Mouse (Mus musculus): ENCODE measurements at regions not wholly inside any gene's neighbourhood (a gene's known extent, or its start where the extent isn't known, plus 50 kb on each side); places are given as distances from the start of the nearest gene placed in this dataset.

DNA sequence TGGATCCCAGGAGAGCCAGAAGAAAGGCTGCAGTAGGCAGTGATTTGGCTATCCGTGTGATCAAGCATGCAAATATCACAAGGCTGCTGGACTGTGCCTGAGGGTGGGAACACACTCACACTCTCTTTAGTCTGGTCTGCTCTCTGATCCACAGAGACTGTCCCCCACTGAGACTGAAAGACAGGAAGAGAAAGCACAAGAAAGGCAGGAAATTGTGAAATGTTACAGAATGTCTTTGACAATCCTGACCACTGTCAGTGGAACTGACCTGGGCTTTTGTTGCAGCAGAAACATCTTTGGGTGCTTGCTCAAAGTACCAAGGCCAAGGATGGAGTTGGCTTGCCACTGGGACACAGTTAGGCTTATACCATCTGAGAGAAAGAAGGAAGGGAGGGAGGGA is 52.3 kb upstream of the Gpd2 start:
- TF ChIP-seq ETS1 (IDR thresholded peaks at IDR 0.05; ENCODE audit: low read depth, low read length) (no peak), CTCF (IDR thresholded peaks at IDR 0.05 in 2 of 3, conservative IDR thresholded peaks at IDR 0.05 in 1 of 3; ENCODE audit: control insufficient read depth in 1 of 3, insufficient read depth in 1 of 3, low read depth in 2 of 3, low read length in 3 of 3, poor library complexity in 1 of 3, severe bottlenecking in 1 of 3) (no peak), POLR2A (IDR thresholded peaks at IDR 0.05; ENCODE audit: control insufficient read depth in 1 of 2, insufficient read depth in 1 of 2, low read depth in 1 of 2, low read length in 2 of 2, poor library complexity in 1 of 2) (no peak)
